Mouse (Mus musculus): ENCODE measurements at regions not wholly inside any gene's neighbourhood (a gene's known extent, or its start where the extent isn't known, plus 50 kb on each side); places are given as distances from the start of the nearest gene placed in this dataset.

DNA sequence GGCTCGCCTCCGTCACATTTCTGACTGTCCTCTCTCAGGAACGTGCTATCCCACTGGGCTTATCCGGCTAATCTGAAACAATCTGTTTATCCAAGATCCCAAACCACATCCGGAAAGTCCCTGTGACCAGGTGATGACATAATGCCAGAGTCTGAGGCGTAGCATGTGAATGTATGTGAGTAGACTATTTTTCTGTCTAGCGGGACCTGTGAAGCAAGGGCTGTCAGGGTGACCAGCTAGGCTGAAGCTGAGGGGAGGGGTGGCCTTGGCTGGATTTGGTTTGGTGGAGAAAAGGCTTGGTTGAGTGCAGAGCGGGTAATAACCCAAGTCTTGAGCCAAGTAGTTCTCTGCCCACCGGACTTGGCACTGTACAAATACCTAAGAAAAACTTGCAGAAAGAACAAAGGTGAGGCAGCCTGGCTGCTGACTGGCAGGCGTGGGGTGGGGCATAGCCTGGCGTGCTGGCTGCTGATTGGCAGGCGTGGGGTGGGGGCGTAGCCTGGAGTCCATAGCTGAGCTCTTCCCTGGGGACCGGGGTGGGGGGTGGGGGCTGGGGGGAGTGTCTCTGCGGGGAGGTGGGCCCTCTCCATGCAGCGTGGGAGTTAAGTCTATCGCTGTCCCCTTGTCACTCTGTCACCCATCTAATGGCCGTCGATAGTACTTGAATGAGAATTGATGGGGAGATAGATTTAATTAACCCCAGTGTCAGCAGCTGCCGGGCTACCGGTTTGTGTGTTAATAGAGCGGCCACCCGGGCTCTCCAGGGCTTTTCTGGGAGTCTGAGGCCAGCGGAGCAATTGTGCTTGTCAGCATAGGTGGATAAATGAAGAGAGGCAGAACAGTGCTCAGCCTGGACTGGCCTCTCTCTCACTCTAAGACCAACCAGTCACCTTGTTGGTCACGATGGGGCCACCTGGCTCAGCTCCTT lies 54.2 kb upstream of the Unc5b start:
- no peak for TF ChIP-seq GATA1 (IDR thresholded peaks at IDR 0.05; ENCODE audit: low read length)
- no peak for TF ChIP-seq TAL1 (IDR thresholded peaks at IDR 0.05; ENCODE audit: low read length)

All from erythroblast, embryonic 14.5 days (primary cell).